Mouse (Mus musculus) liver, adult 2 months (tissue): ENCODE measurements around the gene Plcz1.

ENCODE experiments used
- CTCF ChIP-seq: fragments of 200-500 bp; IDR thresholded peaks from 2 replicates; pipeline ENCODE4 v1.5.1; 2011; ENCODE audit warnings: low read depth, low read length, control low read depth
- POLR2A ChIP-seq: fragments of 200-500 bp; IDR thresholded peaks from 2 replicates; pipeline ENCODE4 v1.6.1; 2011; ENCODE audit warnings: low read length, control low read depth; ENCODE audit not compliant: insufficient read depth; ENCODE audit errors: extremely low read depth

- TF ChIP-seq CTCF = no peak
- no peak for TF ChIP-seq POLR2A
Measured at GRCm38 (mm10) chr6:139989075-139989474, 52.2 kb downstream of the Plcz1 start.
